Mouse (Mus musculus) liver, adult 2 months (tissue): ENCODE results near the gene Aym1.

Source experiments
- CTCF ChIP-seq: fragments of 200-500 bp; IDR thresholded peaks from 2 replicates; pipeline ENCODE4 v1.5.1; 2011; ENCODE audit warnings: low read depth, low read length, control low read depth
- POLR2A ChIP-seq: fragments of 200-500 bp; IDR thresholded peaks from 2 replicates; pipeline ENCODE4 v1.6.1; 2011; ENCODE audit warnings: low read length, control low read depth; ENCODE audit not compliant: insufficient read depth; ENCODE audit errors: extremely low read depth

GRCm38 (mm10) chr5:113352636-113353035 lies 4.5 kb upstream of the Aym1 start:
- TF ChIP-seq CTCF, result no peak
- no peak for TF ChIP-seq POLR2A
